Mouse (Mus musculus): ENCODE results near the gene Arhgap45.

GRCm38 (mm10) chr10:79988506-79989271 is 27.8 kb upstream of the Arhgap45 start, which contains the start of gene Cnn2:
- TF ChIP-seq POLR2A (IDR thresholded peaks at IDR 0.05; ENCODE audit: extremely low read depth, insufficient read depth, low read length): no peak
- TF ChIP-seq CTCF (IDR thresholded peaks at IDR 0.05; ENCODE audit: extremely low read depth, insufficient read depth, low read length): no peak
